Mouse (Mus musculus) E14TG2a.4 (cell line): ENCODE results near the gene Taf12.

Experiments used
- CTCF ChIP-seq: conservative IDR thresholded peaks from 2 replicates; pipeline ENCODE4 v1.5.1; 2014; ENCODE audit warnings: low read length
- NANOG ChIP-seq: IDR thresholded peaks from 2 replicates; pipeline ENCODE4 v1.6.1; 2014; ENCODE audit warnings: borderline replicate concordance, low read length, mixed read lengths

DNA sequence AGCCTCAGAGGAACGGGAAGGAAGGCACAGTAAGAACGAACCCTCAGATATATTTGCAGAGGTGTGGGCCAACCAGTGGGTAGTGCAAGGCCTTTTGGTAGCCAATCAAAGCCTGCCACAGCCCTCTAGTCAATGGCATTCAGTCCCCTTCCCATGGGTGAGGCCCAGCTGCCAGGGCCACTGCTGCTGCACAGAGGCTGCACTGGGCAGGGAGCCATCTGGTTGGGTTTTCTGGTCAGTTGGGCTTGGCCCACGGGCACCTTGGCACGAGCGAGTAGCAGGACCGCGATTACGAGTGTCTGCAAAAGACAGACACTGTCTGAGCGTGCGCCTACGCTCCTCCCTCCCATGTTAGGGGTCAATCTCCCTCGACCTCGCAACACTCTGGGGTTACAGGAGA lies 64.8 kb downstream of the Taf12 start:
- no peak for TF ChIP-seq NANOG
- no peak for TF ChIP-seq CTCF
